In the genomic region with DNA sequence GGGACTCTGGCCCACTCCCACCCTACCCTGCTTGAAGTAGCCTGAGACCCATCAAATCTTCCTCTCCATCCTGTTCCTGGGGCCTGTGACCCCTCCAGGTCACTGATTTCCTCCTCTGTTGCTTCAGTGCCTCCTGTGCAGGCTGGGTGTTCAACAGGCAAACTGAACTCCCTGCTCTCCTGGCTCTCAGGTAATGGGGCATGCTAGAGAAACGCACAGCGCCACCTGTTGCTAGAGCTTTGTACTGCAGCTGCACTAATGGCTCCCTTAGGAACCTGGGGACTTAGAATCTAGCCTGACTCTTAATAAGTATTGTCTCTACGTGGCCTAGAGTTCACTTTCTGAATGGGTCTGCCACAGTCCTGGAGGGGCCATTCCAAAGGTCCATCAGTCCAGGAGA, we compare ENCODE assay signal across 8 mouse cellular contexts. TPM values are rescaled to one million over a fixed set of nuclear protein-coding genes. Genes with fewer than 3 reads are reported as not detected.
DNase-seq lines count a peak whose midpoint lies in the region; ATAC-seq and TF ChIP-seq lines count a peak whose summit lies in the region.

No protein-coding gene starts in this region.

- H3K27ac ChIP-seq in liver, embryonic 14.5 days: no peak overlapping the region
- no peak overlapping the region for H3K27ac ChIP-seq in neural tube, embryonic 14.5 days (ENCODE audit: low read depth, low read length)

- peak; percentile 96 for TF ChIP-seq CTCF in liver, embryonic 14.5 days (IDR thresholded peaks at IDR 0.05; ENCODE audit: low read depth)

- no peak for ATAC-seq in liver, embryonic 14.5 days (ENCODE audit: insufficient read depth)
- ATAC-seq in neural tube, embryonic 14.5 days (ENCODE audit: low read depth): peak; percentile 45; the same call in 1 of the 2 replicates

- H3K4me3 ChIP-seq in liver, embryonic 14.5 days (ENCODE audit: insufficient read depth in 1 of 2, low read depth in 2 of 2, low read length in 2 of 2): no peak overlapping the region
- no peak overlapping the region for H3K4me3 ChIP-seq in neural tube, embryonic 14.5 days (ENCODE audit: low read depth, low read length)

- no peak for TF ChIP-seq EP300 in liver, embryonic 14.5 days (IDR thresholded peaks at IDR 0.05; ENCODE audit: low read depth)

- no peaks in the 10 kb centered on the region for H3K27me3 ChIP-seq in liver, embryonic 14.5 days (ENCODE audit: control insufficient read depth, insufficient read depth, low read length)
- no peaks in the 10 kb centered on the region for H3K27me3 ChIP-seq in neural tube, embryonic 14.5 days (ENCODE audit: control insufficient read depth, insufficient read depth, low read length)

- peak; percentile 82 for DNase-seq in 3T3-L1 (ENCODE audit: low read depth, low spot score)
- peak; percentile 28 for DNase-seq in Muller cell, postnatal 12 days (ENCODE audit: inconsistent ontology term)
- peak; percentile 90 to 93 for DNase-seq in cerebellum, postnatal 14 days
- DNase-seq in gastrocnemius, postnatal 10 days: peak; percentile 83
- DNase-seq in kidney, adult 8-10 months: peak; percentile 55 to 88
- DNase-seq in liver, embryonic 14.5 days (ENCODE audit: low read depth in 3 of 3, low spot score in 3 of 3): peak in 2 of 3 experiments; percentile 41 to 45
- peak; percentile 79 for DNase-seq in thymus, postnatal 0 days (ENCODE audit: low spot score)

- H3K4me1 ChIP-seq in liver, embryonic 14.5 days (replicated peaks; ENCODE audit: control insufficient read depth in 2 of 2, insufficient read depth in 2 of 2, low read length in 1 of 2): no peaks in the 10 kb centered on the region
- H3K4me1 ChIP-seq in neural tube, embryonic 14.5 days (ENCODE audit: control insufficient read depth, insufficient read depth, low read length): no peaks in the 10 kb centered on the region

- no peaks in the 10 kb centered on the region for H3K9me3 ChIP-seq in liver, embryonic 14.5 days (ENCODE audit: control insufficient read depth, low read length)
- no peaks in the 10 kb centered on the region for H3K9me3 ChIP-seq in neural tube, embryonic 14.5 days (ENCODE audit: control insufficient read depth, low read length)

- H3K4me2 ChIP-seq in liver, embryonic 14.5 days (ENCODE audit: low read depth): no peak overlapping the region
- H3K4me2 ChIP-seq in neural tube, embryonic 14.5 days (ENCODE audit: low read depth, low read length): no peak overlapping the region

- no peaks in the 10 kb centered on the region for H3K36me3 ChIP-seq in liver, embryonic 14.5 days (replicated peaks; ENCODE audit: control insufficient read depth, insufficient read depth, low read depth)
- H3K36me3 ChIP-seq in neural tube, embryonic 14.5 days (ENCODE audit: control insufficient read depth, insufficient read depth, low read length): peaks cover 3% of the 10 kb centered on the region; the same call in 1 of the 2 replicates

- WGBS in liver, embryonic 14.5 days (ENCODE audit: insufficient replicate concordance): 4% methylated on average over 3 of the region's 3 CpGs
- WGBS in neural tube, embryonic 14.5 days: 4% methylated on average over 3 of the region's 3 CpGs

- H3K9ac ChIP-seq in liver, embryonic 14.5 days (replicated peaks): no peak overlapping the region
- no peak overlapping the region for H3K9ac ChIP-seq in neural tube, embryonic 14.5 days (replicated peaks; ENCODE audit: low read depth, low read length)

RNA-seq across cellular contexts. Expression of a gene that starts 10.4 kb away (rescaled TPM):
- 10 to 100 TPM; 14.5 to 18.2 TPM for total RNA-seq in gastrocnemius, postnatal 10 days (2021)
- polyA plus RNA-seq in liver, embryonic 14.5 days (2012; rRNA removed): 2.5 and 3.7 TPM in 2 replicates
- polyA plus RNA-seq in liver, embryonic 14.5 days (2014; fragmentation: Nextera tagmentation; extraction: Ambion mirVana): 0.86 and 1.0 TPM in 2 replicates
- 5.4 and 9.4 TPM in 2 replicates for polyA plus RNA-seq in neural tube, embryonic 14.5 days (2014; fragmentation: Nextera tagmentation; extraction: Ambion mirVana)
- 3.3 and 3.8 TPM in 2 replicates for polyA plus RNA-seq in thymus, postnatal 0 days (2015; fragmentation: Nextera tagmentation; extraction: Ambion mirVana)

RNA-seq across cellular contexts. Expression of a gene that starts 29.8 kb away (rescaled TPM):
- total RNA-seq in gastrocnemius, postnatal 10 days (2021): 1 to 10 TPM; 4.3 to 5.7 TPM
- 0.85 and 0.89 TPM in 2 replicates for polyA plus RNA-seq in liver, embryonic 14.5 days (2012; rRNA removed)
- polyA plus RNA-seq in liver, embryonic 14.5 days (2014; fragmentation: Nextera tagmentation; extraction: Ambion mirVana): 2.1 and 2.2 TPM in 2 replicates
- 8.8 and 9.8 TPM in 2 replicates for polyA plus RNA-seq in neural tube, embryonic 14.5 days (2014; fragmentation: Nextera tagmentation; extraction: Ambion mirVana)
- polyA plus RNA-seq in thymus, postnatal 0 days (2015; fragmentation: Nextera tagmentation; extraction: Ambion mirVana): 12.3 and 13.7 TPM in 2 replicates

RNA-seq across cellular contexts. Expression of a gene that starts 35.4 kb away (rescaled TPM):
- total RNA-seq in gastrocnemius, postnatal 10 days (2021): 100 to 1,000 TPM; 419 to 469 TPM
- 2.3 TPM in 2 replicates for polyA plus RNA-seq in liver, embryonic 14.5 days (2012; rRNA removed)
- 0.59 and 0.80 TPM in 2 replicates for polyA plus RNA-seq in liver, embryonic 14.5 days (2014; fragmentation: Nextera tagmentation; extraction: Ambion mirVana)
- polyA plus RNA-seq in neural tube, embryonic 14.5 days (2014; fragmentation: Nextera tagmentation; extraction: Ambion mirVana): 13.0 and 14.9 TPM in 2 replicates
- 10.0 and 12.0 TPM in 2 replicates for polyA plus RNA-seq in thymus, postnatal 0 days (2015; fragmentation: Nextera tagmentation; extraction: Ambion mirVana)

RNA-seq across cellular contexts. Expression of a gene that starts 38.0 kb away (rescaled TPM):
- 100 to 1,000 TPM; 193 to 229 TPM for total RNA-seq in gastrocnemius, postnatal 10 days (2021)
- polyA plus RNA-seq in liver, embryonic 14.5 days (2012; rRNA removed): not detected in 2 replicates
- polyA plus RNA-seq in liver, embryonic 14.5 days (2014; fragmentation: Nextera tagmentation; extraction: Ambion mirVana): not detected in 2 replicates
- 0.32 and 0.62 TPM in 2 replicates for polyA plus RNA-seq in neural tube, embryonic 14.5 days (2014; fragmentation: Nextera tagmentation; extraction: Ambion mirVana)
- 0.26 and 0.60 TPM in 2 replicates for polyA plus RNA-seq in thymus, postnatal 0 days (2015; fragmentation: Nextera tagmentation; extraction: Ambion mirVana)

RNA-seq across cellular contexts. Expression of a gene that starts 46.0 kb away (rescaled TPM):
- 10 to 100 TPM; 10.9 to 11.4 TPM for total RNA-seq in gastrocnemius, postnatal 10 days (2021)
- 3.5 and 3.8 TPM in 2 replicates for polyA plus RNA-seq in liver, embryonic 14.5 days (2012; rRNA removed)
- 5.0 and 5.1 TPM in 2 replicates for polyA plus RNA-seq in liver, embryonic 14.5 days (2014; fragmentation: Nextera tagmentation; extraction: Ambion mirVana)
- 26.6 and 34.5 TPM in 2 replicates for polyA plus RNA-seq in neural tube, embryonic 14.5 days (2014; fragmentation: Nextera tagmentation; extraction: Ambion mirVana)
- polyA plus RNA-seq in thymus, postnatal 0 days (2015; fragmentation: Nextera tagmentation; extraction: Ambion mirVana): 20.0 and 22.7 TPM in 2 replicates

Comparison
In these comparisons a context has a peak if more than half of its experiments do, and no peak if none do; other contexts are left out.
1. DNase-seq: peak in every context shown above with its lines; median percentile 92 in cerebellum, postnatal 14 days; 83 in gastrocnemius, postnatal 10 days; 82 in 3T3-L1; 79 in thymus, postnatal 0 days; 72 in kidney, adult 8-10 months; 43 in liver, embryonic 14.5 days; 28 in Muller cell, postnatal 12 days.